Mouse (Mus musculus): ENCODE measurements at regions not wholly inside any gene's neighbourhood (a gene's known extent, or its start where the extent isn't known, plus 50 kb on each side); places are given as distances from the start of the nearest gene placed in this dataset.

DNA sequence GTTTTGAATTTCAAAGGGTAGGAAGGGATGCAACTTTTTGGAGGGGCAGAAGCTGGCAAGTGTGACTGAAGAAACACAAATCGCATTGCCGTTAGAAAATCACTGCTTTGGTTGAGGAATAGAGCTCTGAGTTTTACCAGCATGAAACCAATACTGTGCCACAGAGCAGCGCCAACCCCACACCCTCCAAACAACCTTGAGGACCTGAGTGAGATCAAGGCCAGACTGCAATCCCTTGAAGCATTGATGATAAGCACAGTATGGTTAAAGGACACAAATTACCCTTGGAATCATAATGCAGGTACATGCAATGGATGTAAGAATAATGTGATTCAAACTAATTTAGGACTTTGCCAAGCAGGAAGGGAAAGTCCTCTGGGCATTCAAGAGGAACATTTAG is 55.5 kb upstream of the Nrip1 start:
- TF ChIP-seq CTCF (conservative IDR thresholded peaks at IDR 0.05; ENCODE audit: low read length) (no peak), NANOG (IDR thresholded peaks at IDR 0.05; ENCODE audit: borderline replicate concordance, low read length) (no peak), POU5F1 (IDR thresholded peaks at IDR 0.05; ENCODE audit: borderline replicate concordance, low read length) (no peak)

Measured in E14TG2a.4 (cell line).